Mouse (Mus musculus): ENCODE data around the gene Gli1.
A peak's percentile ranks its signal among the peaks of the same experiment; 100 is the strongest.

The Gli1 gene

DNA sequence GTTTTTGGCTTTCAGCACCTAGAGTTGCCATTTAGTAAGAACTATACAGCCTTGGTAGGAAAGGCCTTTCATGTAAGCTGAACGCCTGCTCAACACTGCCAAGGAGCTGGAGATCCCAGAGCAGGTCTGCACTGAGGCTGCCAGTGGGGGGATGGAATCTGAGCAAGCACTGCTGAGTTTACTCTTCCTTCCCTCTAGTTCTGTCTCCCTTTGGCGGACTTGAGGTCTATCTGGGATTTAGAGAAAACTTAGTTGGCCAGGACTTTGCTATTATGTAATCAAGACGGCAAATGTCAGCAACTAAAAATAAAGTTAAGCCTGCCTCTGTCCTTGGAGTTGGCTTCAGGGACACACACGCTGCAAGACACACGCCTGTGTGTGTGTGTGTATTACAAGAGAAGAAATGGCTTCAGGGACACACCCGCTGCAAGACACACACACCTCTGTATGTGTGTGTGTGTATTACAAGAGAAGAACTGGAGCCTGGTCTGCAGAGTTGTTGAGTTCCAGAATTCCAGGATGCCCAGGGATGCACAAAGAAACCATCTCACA, 48.7 kb downstream of the Gli1 start:
- no peak for DNase-seq (ENCODE audit: low read depth, low spot score)

- no peak for DNase-seq (ENCODE audit: low read depth, low spot score)
Measured at GRCm38 (mm10) chr10:127291881-127292638, 49.7 kb downstream of the Gli1 start.

DNA sequence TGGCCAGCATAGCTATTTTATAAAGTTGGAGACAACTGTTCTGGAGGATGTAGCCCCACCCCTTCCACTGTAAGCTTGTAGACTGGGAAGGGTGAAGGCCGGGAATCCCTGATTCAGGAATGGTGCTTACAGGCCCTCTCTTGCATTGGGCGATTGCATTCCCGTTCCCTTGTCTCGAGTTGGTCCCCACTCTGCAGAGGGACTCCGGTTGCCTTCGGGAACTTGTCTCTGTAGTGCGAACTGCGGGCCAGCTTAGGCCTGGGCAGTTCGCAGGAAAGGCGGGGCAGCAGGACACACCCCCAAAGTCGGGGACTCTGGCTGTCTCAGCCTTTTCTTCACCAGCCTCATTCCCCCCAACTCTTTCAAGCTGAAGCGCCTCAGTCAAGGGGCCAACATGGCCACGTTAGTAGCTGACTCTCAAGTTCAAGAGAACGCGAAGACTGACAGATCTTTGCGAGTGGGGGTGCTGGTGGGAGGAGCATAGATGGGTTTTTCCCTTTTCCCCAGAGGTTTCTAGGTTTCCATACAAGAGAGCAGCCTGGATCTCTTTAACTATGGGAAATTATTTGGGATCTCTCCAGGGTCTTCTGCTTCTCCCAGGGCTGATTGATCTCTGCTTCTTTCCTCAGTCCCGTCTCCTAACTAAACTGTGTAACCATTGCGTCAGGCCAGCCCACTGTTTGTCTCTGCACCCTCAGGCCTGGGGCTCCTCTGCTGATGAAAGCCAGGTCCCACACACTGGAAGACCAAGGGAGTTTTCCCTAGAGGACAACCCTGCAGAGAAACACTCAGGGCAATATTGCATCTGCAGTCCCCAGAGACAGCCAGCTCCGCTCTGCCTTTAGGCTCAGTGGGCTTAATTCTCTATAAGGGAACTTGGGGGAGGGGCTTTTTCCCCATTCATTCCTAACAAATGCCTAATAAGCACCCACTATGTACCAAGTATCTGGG, 50.6 kb downstream of the Gli1 start:
- DNase-seq (ENCODE audit: low read depth, low spot score): no peak

GRCm38 (mm10) chr10:127290307-127290929, 51.4 kb downstream of the Gli1 start:
- peak; percentile 98 for DNase-seq (ENCODE audit: low read depth, low spot score)

GRCm38 (mm10) chr10:127289573-127290191, 52.1 kb downstream of the Gli1 start:
- no peak for DNase-seq (ENCODE audit: low read depth, low spot score)

- no peak for DNase-seq (ENCODE audit: low read depth, low spot score)
Measured at GRCm38 (mm10) chr10:127288800-127289572, 52.8 kb downstream of the Gli1 start, which contains the start of gene Mbd6. Gene Mbd6 (minus strand): TSS chr10:127289018.

GRCm38 (mm10) chr10:127288328-127288799, 53.4 kb downstream of the Gli1 start:
- no peak for DNase-seq (ENCODE audit: low read depth, low spot score)

- no peak for DNase-seq (ENCODE audit: low read depth, low spot score)
Measured at GRCm38 (mm10) chr10:127287936-127288293, 53.9 kb downstream of the Gli1 start.

GRCm38 (mm10) chr10:127287271-127287935, 54.4 kb downstream of the Gli1 start:
- DNase-seq (ENCODE audit: low read depth, low spot score): no peak

- no peak for DNase-seq (ENCODE audit: low read depth, low spot score)
Measured at GRCm38 (mm10) chr10:127286730-127287129, 55.0 kb downstream of the Gli1 start.

DNA sequence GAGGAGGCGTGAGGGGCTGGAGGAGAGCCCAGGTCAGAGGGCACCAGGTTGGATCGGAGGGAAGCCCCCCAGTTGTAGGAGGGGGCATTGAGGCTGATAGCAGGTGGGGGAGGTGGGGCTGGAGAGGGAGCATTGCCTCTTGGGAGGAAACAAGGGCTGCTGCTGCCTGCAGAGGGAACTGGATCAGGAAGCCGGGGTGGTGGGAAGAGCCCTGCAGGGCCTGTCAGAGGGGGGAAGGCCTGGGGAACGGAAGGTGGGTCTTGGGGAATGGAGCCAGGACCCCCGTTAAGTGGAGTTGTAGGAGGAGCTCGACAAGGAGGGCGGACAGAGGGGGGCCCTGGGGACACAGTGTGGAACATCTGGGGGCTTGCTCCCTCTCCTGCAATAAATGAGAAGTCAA, 55.6 kb downstream of the Gli1 start:
- no peak for DNase-seq (ENCODE audit: low read depth, low spot score)

DNA sequence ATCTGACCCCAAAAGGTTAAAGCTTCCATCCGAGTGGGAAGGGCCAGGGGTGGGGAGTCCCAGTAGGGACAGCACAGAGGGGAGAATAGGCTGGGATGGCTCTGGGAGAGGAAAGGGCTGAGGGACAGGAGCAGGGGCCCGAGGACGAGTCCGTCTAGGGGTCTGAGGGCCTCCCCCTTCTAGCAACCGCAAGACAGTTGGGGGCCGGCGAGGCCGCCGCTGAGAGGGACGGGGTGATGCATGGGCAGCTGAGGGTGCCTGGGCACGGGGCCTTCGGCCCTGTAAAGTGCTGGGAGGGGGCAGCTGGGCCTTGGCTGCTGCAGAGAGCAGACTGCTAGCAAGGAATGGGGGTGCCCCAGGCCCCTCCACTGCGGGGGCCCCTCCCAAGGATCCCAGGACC, 56.1 kb downstream of the Gli1 start:
- DNase-seq (ENCODE audit: low read depth, low spot score): no peak

GRCm38 (mm10) chr10:127284724-127285500, 56.9 kb downstream of the Gli1 start:
- no peak for DNase-seq (ENCODE audit: low read depth, low spot score)

- no peak for DNase-seq (ENCODE audit: low read depth, low spot score)
Measured at GRCm38 (mm10) chr10:127284105-127284622, 57.6 kb downstream of the Gli1 start.

- DNase-seq (ENCODE audit: low read depth, low spot score): no peak
Measured at GRCm38 (mm10) chr10:127282620-127283215, 59.1 kb downstream of the Gli1 start.

- no peak for DNase-seq (ENCODE audit: low read depth, low spot score)
Measured at GRCm38 (mm10) chr10:127281316-127281715, 60.5 kb downstream of the Gli1 start.
